Mouse (Mus musculus) adrenal gland, adult 8-10 months (tissue): ENCODE measurements at regions not wholly inside any gene's neighbourhood (a gene's known extent, or its start where the extent isn't known, plus 50 kb on each side); places are given as distances from the start of the nearest gene placed in this dataset.

ENCODE experiments used
- DNase-seq: peaks from one replicate; pipeline ENCODE4 v3.0.0; 2022

GRCm38 (mm10) chr15:50423082-50423665 lies 3461.5 kb upstream of the Gm7489 start:
- no peak for DNase-seq

DNA sequence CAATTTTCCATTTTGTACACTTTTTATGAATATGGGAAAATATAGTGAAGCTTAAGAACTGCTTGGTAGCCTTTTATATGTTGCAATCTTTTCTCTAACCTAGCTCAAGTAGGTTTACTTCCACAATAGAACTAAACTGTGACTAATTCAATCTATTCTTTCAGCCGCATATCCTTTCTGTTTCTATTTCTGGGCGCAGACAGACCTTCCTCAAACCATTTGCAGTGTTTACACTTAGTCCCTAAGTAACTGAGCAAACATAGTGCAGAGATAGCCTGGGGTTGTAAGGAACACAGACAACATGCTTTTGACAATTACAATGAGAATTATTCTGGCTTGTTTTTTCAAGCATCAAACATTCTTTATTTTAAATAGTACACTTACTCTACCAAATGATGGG lies 3435.1 kb upstream of the Gm7489 start:
- no peak for DNase-seq

DNA sequence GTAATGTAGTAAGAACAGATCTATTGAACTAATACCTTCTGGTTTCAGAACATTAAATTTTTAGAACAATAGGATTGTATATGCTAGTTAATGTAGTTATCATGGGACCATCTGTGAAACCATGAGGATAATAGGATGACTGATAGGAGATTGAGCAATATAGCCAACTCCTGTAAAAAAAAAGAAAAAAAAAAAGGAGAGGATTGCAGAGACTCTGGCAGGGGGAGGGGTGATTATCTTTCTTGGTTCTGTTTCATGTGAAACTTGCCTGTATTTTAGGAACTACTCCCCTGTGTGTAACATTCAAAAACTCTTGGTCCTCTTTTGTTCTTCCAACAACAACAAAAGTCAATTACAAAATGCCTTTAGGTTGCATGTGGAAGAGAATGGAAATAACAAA lies 3412.1 kb upstream of the Gm7489 start:
- no peak for DNase-seq

DNA sequence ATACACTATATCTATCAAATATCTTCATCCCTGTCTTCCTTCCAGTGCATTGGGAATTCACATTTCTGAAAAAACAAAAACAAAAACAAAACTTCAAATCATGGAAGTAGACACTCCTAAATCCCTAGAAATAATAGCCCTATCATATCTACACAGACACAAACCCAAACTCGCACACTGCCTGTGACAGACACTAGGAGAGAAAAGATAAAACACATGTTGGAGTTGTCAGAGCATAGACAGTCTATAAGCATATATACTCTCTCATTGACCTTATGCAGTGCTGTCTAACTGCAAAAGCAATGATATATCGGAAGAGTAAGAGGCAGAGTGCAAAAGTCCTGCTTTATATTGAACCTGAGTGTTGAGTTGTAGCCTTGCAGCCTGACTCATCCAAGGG lies 3386.0 kb upstream of the Gm7489 start:
- no peak for DNase-seq

GRCm38 (mm10) chr15:50507999-50508624 lies 3376.6 kb upstream of the Gm7489 start:
- no peak for DNase-seq

DNA sequence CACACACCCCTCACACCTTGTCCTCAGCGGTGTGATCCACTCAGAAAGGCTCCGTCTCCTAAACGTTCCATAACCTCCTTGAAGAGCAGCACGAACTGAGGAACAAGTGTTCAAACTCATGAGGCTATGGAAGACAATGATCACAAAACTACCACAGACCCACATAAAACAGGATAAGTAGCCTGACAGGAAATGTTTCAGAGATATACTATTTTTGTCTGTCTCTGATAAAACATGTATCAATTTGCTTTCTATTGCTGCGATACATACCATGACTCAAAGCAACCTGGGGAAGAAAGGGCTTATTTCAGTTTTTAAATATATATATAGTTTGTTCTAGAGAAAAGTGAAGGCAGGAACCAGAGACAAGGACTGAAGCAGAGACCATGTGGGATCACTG lies 3371.7 kb upstream of the Gm7489 start:
- no peak for DNase-seq

DNA sequence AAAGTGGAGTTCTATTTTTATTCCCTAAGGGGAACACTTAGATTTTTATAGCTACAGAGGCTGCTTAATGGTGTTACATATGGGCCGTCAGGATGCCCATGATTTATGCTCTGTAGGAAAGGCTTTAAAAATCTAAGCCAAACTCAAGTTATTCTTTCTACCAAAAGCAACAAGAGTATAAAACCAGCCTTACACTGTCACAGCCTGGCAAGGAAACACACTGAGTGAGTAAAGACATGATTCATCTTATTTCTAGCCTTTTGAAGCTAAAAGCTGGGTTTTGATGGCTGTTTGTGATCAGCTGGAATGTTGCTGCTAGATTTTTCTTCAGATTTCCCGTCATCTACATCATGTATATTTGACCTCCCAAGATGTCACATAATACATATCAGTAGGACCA lies 3359.9 kb upstream of the Gm7489 start:
- DNase-seq: no peak

GRCm38 (mm10) chr15:50534490-50534889 lies 3350.2 kb upstream of the Gm7489 start:
- DNase-seq: no peak

- no peak for DNase-seq
Measured at GRCm38 (mm10) chr15:50563611-50564010, 3321.1 kb upstream of the Gm7489 start.

DNA sequence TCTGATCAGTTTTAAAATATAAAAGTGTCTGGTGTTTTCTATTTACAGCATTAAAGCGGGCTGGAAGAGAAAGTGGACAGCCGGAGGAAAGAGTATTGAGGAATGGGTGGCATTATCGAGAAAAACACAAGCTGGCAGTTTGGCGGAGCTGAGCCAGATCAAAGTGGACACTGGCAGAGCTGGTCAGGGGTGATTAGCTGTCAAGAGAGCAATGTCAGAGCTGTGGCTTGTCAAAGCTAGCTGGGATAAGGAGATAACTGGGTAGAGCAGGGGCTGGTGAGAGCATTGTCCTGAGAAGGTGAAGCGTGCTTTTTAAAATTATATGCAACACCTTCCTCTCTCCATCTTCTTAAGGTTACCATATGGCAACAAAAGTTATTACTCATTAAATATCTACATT lies 3303.9 kb upstream of the Gm7489 start:
- DNase-seq: no peak

GRCm38 (mm10) chr15:50583951-50584350 lies 3300.8 kb upstream of the Gm7489 start:
- no peak for DNase-seq

DNA sequence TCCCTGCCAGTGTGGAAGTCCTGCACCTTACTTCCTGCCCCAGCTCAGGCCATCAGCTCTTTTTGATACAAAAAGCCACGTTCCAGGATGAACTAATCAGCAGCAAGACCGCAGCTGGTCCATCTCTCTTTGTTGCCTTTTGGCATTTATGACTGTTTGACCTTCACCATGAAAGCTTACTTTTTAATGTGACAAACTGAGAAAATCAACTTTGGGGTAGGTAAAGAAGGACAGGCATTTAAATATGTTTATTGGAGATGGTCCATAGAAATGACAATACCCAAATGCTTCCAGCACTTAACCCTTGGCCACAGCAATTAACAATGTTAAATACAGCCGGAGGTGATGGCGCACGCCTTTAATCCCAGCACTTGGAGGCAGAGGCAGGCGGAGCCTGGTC lies 3299.2 kb upstream of the Gm7489 start:
- DNase-seq: no peak
